Mouse (Mus musculus): ENCODE data around the gene Cask. TPM values are rescaled to one million over a fixed set of nuclear protein-coding genes. Genes with fewer than 3 reads are reported as not detected.

The Cask gene
- polyA plus RNA-seq, 1 experiment from 2014 or later = 45.9 TPM

DNA sequence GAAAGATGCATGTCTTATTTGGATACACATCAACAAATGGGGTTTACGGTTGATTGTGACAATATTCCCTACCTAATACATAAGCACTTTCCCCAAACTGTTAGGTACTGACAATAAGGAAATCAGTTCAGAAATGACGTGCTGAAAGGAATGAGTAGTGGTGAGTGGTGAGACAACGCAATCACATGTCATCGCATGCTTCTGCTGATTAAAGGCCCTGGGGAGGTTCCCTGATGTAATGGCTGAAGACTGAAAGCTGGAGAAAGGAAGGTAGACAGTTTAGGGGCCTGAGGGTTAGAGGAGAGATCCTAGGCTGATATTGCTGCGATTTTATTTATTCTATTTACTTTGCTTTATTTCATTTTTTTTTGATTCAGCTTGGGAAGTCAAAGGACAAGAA, 240.1 kb downstream of the Cask start:
- H3K36me3 ChIP-seq = peaks cover 11% of the 10 kb centered on the region
- H3K4me1 ChIP-seq (replicated peaks) = no peaks in the 10 kb centered on the region
- H3K4me2 ChIP-seq = no peak overlapping the region
- no peak overlapping the region for H3K4me3 ChIP-seq
- H3K9ac ChIP-seq = no peak overlapping the region
- H3K9me3 ChIP-seq = no peaks in the 10 kb centered on the region
- 86% methylated on average over 5 of the region's 5 CpGs for WGBS
- H3K27me3 ChIP-seq = no peaks in the 10 kb centered on the region
- H3K27ac ChIP-seq = no peak overlapping the region
- ATAC-seq (ENCODE audit: low FRiP score) = no peak

DNA sequence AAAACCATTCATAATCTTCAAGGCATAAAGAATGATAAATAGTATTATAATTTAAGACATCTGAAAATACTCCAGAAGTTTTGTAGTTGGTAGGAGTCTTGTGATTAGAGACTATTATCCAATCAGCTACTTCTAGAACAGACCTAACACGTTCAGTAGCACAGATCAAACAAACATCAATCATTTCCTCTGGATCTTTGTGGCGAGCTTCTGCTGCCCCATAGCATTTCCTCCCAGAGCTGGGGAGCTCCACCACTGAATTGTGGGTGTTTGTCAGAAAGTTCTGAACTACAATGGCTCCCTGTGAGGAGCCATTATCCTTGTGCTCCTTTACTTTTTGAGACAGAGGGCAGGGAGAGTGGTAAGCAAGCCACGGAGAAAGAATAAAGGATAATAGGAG, 243.4 kb downstream of the Cask start:
- Histone ChIP-seq H3K36me3 (no peaks in the 10 kb centered on the region), H3K4me3 (no peak overlapping the region), H3K9ac (no peak overlapping the region), H3K27ac (no peak overlapping the region), H3K9me3 (no peaks in the 10 kb centered on the region), H3K4me1 (replicated peaks) (no peaks in the 10 kb centered on the region), H3K4me2 (no peak overlapping the region), H3K27me3 (no peaks in the 10 kb centered on the region)
- WGBS = 52% methylated on average over 3 of the region's 3 CpGs
- no peak for ATAC-seq (ENCODE audit: low FRiP score)

DNA sequence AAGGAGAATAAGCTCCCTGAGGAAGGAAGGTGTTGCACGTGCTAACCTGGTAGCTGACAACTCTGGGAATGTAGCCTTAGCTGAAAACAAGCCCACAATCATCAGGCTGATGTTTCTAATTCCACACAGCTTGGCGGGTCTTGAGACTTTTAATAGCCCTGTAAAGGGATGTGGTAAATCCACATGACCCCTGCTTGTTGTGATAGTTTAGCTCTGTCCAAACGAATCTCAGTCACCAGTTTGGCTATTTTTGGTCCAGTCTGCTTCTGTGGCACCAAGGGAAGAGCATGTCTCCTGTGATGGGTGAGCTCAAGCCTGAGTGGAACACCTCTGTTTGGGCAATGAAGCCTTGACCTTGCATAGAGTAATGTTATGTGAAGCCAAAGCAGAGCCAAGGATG, 244.4 kb downstream of the Cask start:
- Histone ChIP-seq H3K27me3 (no peaks in the 10 kb centered on the region), H3K27ac (no peak overlapping the region), H3K4me2 (no peak overlapping the region), H3K9ac (no peak overlapping the region), H3K4me3 (no peak overlapping the region), H3K9me3 (no peaks in the 10 kb centered on the region), H3K36me3 (no peaks in the 10 kb centered on the region), H3K4me1 (replicated peaks) (no peaks in the 10 kb centered on the region)
- WGBS = 79% methylated on average over 3 of the region's 3 CpGs
- ATAC-seq (ENCODE audit: low FRiP score) = no peak

DNA sequence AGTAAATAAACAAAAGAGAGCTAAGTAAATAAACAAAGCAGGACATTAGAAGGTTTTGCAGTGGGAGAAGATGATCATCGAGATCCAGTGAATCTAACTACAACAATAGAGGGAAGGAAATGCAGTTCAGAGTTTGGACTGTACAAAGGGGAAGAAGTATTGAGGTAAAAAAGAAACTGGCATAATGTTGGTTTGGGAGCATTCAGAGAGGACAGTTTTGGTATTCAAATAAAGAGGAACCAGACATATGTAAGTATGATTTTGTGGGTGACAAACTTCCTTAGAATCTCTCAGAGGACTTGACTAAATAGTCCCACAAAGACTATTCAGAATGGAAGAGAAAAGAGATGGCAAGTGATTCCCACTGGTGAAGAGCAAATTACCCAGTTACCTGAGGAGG, 251.2 kb downstream of the Cask start:
- 0 out of 2 replicates have a peak, but pooled peaks cover 3% of the 10 kb centered on the region for H3K36me3 ChIP-seq
- no peak overlapping the region for H3K9ac ChIP-seq
- H3K4me2 ChIP-seq = no peak overlapping the region
- WGBS = 96% methylated on average over 1 of the region's 1 CpGs
- H3K4me1 ChIP-seq (replicated peaks) = no peaks in the 10 kb centered on the region
- ATAC-seq (ENCODE audit: low FRiP score) = no peak
- H3K4me3 ChIP-seq = no peak overlapping the region
- no peaks in the 10 kb centered on the region for H3K27me3 ChIP-seq
- no peaks in the 10 kb centered on the region for H3K9me3 ChIP-seq
- no peak overlapping the region for H3K27ac ChIP-seq

DNA sequence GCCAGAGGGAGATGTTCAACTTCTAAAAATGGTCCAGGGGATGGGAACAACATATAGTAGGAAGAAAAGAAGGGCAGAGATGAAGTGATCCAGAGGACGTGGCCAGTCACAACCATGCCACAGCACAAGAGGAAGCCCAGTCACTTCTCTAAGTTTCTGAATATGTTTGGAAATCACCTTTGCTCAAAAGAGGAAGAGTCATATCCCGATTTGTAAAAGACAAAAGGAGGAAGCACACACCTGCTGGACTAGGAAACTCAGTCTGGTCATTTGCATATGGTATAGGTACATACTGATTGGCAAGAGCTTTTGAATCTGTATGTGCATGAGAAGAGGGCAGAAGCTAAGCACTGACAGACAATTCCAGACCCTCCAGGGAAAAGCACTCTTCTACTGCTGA, 251.8 kb downstream of the Cask start:
- ATAC-seq (ENCODE audit: low FRiP score) = no peak
- H3K4me1 ChIP-seq (replicated peaks) = no peaks in the 10 kb centered on the region
- H3K27me3 ChIP-seq = no peaks in the 10 kb centered on the region
- no peak overlapping the region for H3K9ac ChIP-seq
- H3K4me2 ChIP-seq = no peak overlapping the region
- 90% methylated on average over 2 of the region's 2 CpGs for WGBS
- H3K4me3 ChIP-seq = no peak overlapping the region
- no peaks in the 10 kb centered on the region for H3K9me3 ChIP-seq
- no peak overlapping the region for H3K27ac ChIP-seq
- 0 out of 2 replicates have a peak, but pooled peaks cover 3% of the 10 kb centered on the region for H3K36me3 ChIP-seq

DNA sequence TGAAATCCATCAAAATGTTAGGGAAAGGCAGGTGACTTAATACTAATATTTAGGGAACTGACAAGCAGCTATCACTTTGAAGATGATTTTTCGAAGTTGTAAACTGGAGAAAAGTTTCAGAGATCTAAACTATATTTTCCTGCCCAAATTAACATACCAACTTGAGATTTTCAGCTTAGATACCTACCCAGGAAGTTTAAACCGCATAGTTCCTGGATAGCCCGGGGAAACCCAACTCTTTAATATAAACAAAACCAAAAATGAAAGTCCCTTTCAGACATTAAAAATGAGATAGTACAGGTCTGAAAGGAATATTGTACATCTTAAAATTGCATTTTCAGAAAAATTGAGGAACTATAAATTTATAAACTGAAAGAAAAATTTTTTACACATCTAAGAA, 273.5 kb downstream of the Cask start:
- Histone ChIP-seq H3K27ac (no peak overlapping the region), H3K4me3 (no peak overlapping the region), H3K9ac (no peak overlapping the region), H3K27me3 (no peaks in the 10 kb centered on the region), H3K36me3 (peaks cover 3% of the 10 kb centered on the region; the same call in 1 of the 2 replicates), H3K4me1 (replicated peaks) (no peaks in the 10 kb centered on the region), H3K4me2 (no peak overlapping the region), H3K9me3 (no peaks in the 10 kb centered on the region)
- WGBS = 86% methylated on average over 3 of the region's 3 CpGs
- no peak for ATAC-seq (ENCODE audit: low FRiP score)

DNA sequence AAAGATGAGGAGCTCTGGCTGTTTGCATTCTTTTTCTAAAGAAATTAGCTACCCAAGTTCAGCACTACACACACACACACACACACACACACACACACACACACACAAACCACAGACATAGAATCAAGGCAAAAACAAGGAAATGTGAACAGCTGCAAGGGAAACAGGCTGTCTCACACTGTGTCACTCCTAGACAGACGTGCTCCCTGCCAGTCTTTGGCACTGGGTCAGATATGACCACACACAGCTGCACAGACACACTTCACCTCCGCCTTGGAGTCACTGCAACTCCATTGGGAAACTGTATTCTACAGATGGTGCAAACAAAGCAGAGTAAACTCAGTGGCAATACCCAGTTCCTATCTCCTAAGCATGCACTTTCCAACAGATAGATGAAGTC, 274.6 kb downstream of the Cask start:
- 72% methylated on average over 2 of the region's 2 CpGs for WGBS
- Histone ChIP-seq H3K27ac (no peak overlapping the region), H3K9ac (no peak overlapping the region), H3K36me3 (peaks cover 3% of the 10 kb centered on the region; the same call in 1 of the 2 replicates), H3K27me3 (no peaks in the 10 kb centered on the region), H3K4me2 (no peak overlapping the region), H3K9me3 (no peaks in the 10 kb centered on the region), H3K4me1 (replicated peaks) (no peaks in the 10 kb centered on the region), H3K4me3 (no peak overlapping the region)
- ATAC-seq (ENCODE audit: low FRiP score) = no peak

DNA sequence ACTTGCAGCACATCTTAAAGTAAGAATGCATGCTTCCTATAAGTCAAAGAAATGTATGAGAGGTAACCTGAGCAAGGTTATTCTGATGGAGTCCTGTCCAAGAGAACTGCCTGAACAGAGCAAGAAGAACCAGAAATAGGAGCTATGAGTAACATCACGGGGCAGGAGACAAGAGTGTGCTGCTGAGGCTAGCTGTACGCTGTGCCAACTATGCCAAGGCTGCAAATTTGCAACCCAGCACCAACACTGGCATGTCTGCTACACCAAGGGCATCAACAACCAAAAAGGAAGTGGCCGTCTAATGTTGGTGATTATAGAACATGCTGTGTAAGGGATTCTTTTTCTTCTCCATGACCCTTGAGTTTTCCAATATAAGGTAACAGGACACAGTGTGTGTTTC, 276.3 kb downstream of the Cask start:
- no peak overlapping the region for H3K27ac ChIP-seq
- no peak overlapping the region for H3K9ac ChIP-seq
- H3K36me3 ChIP-seq = peaks cover 3% of the 10 kb centered on the region; the same call in 1 of the 2 replicates
- 93% methylated on average over 3 of the region's 3 CpGs for WGBS
- no peaks in the 10 kb centered on the region for H3K4me1 ChIP-seq (replicated peaks)
- no peaks in the 10 kb centered on the region for H3K27me3 ChIP-seq
- ATAC-seq (ENCODE audit: low FRiP score) = no peak
- no peak overlapping the region for H3K4me3 ChIP-seq
- H3K9me3 ChIP-seq = no peaks in the 10 kb centered on the region
- no peak overlapping the region for H3K4me2 ChIP-seq

DNA sequence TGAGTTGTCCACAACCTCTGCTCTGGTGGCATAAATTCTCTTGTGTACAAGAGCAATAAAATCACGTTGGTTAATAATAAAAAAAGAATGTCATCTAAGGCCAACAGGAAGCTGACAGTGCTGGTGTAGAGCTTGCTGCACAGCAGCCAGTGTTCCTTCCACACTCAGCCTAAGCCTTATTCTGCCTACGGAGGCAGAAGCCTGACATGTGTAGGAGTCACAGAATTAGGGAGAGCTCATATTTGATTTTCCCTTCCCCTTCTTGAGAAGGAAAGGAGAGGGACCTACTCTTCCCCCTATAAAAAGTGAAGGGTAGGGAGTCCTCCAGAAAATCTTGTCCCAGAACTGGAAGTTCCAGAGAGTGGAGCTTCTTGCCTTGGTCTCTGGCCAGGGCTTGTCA, 276.9 kb downstream of the Cask start:
- no peak for ATAC-seq (ENCODE audit: low FRiP score)
- Histone ChIP-seq H3K27me3 (no peaks in the 10 kb centered on the region), H3K4me1 (replicated peaks) (no peaks in the 10 kb centered on the region), H3K4me2 (no peak overlapping the region), H3K27ac (no peak overlapping the region), H3K4me3 (no peak overlapping the region), H3K9me3 (no peaks in the 10 kb centered on the region), H3K36me3 (peaks cover 3% of the 10 kb centered on the region; the same call in 1 of the 2 replicates), H3K9ac (no peak overlapping the region)
- WGBS = 80% methylated on average over 2 of the region's 2 CpGs

DNA sequence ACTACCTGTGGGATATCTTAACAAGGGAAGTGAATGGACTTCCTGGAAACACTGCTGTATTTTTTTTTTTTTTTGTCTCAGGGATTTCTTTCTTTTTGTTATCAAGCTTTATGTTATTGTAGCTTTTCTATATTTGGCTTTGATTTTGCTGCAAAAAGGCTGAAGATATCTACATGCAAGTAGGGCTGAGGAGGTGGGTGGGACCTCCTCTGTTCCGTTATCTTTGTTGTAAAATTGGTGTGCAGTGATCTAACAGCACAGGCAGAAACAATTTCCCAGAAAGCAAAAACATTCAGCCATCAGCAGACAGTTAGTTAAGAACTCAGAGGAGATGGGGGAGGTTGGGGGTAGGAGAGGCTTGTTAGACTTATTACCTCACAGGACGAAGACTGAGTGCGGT, 296.7 kb downstream of the Cask start:
- Histone ChIP-seq H3K4me3 (no peak overlapping the region), H3K9me3 (no peaks in the 10 kb centered on the region), H3K9ac (no peak overlapping the region), H3K4me2 (no peak overlapping the region), H3K27ac (no peak overlapping the region), H3K36me3 (0 out of 2 replicates have a peak, but pooled peaks cover 2% of the 10 kb centered on the region), H3K4me1 (replicated peaks) (no peaks in the 10 kb centered on the region), H3K27me3 (no peaks in the 10 kb centered on the region)
- whole genome bisulfite sequencing = 90% methylated on average over 3 of the region's 3 CpGs
- ATAC-seq (ENCODE audit: low FRiP score) = no peak

DNA sequence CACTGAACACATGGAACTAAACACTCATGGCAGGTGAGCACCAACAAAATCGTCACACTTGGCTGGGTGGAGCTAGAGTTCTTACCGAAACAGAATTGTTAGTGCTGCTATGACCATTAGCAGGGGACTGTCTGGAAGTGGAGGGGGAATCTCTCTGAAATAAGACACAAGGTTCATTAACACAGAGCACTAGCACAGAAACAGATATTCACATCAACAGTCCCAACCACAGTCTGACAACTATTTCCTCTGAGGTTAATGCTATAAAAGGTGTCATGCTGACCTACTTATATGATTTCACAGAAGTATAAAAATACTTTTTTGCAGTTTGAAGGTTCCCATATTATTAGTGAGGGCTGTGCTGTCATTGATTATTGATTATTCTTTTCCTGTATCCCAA, 298.9 kb downstream of the Cask start:
- no peak for ATAC-seq (ENCODE audit: low FRiP score)
- Histone ChIP-seq H3K27me3 (peaks cover 3% of the 10 kb centered on the region; the same call in 1 of the 2 replicates), H3K4me3 (no peak overlapping the region), H3K9me3 (no peaks in the 10 kb centered on the region), H3K9ac (no peak overlapping the region), H3K4me1 (replicated peaks) (no peaks in the 10 kb centered on the region), H3K36me3 (0 out of 2 replicates have a peak, but pooled peaks cover 2% of the 10 kb centered on the region), H3K27ac (no peak overlapping the region), H3K4me2 (no peak overlapping the region)
- 81% methylated on average over 2 of the region's 2 CpGs for WGBS

DNA sequence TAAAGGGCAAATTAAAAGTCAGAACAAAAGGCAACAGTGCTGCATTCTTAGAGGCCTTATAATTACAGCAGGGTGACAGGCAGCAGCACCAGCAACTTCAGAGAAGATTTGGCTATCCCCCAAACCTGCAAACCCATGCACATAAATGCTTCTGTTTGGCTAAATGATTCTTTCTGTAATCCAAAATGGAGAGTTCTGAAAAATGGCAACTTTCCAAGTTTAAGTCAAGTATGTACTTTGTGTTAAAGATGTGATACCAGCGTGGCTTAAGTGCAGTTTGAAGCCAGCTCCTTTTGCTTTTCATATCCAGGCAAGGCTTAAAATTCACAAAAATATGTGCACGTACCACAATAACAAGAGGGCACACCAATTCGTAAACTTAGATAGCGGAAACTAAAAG, 299.6 kb downstream of the Cask start:
- Histone ChIP-seq H3K4me3 (no peak overlapping the region), H3K9ac (no peak overlapping the region), H3K36me3 (0 out of 2 replicates have a peak, but pooled peaks cover 3% of the 10 kb centered on the region), H3K4me1 (replicated peaks) (no peaks in the 10 kb centered on the region), H3K4me2 (no peak overlapping the region), H3K9me3 (no peaks in the 10 kb centered on the region), H3K27ac (no peak overlapping the region), H3K27me3 (peaks cover 6% of the 10 kb centered on the region; the same call in 1 of the 2 replicates)
- no peak for ATAC-seq (ENCODE audit: low FRiP score)
- 89% methylated on average over 4 of the region's 4 CpGs for WGBS

DNA sequence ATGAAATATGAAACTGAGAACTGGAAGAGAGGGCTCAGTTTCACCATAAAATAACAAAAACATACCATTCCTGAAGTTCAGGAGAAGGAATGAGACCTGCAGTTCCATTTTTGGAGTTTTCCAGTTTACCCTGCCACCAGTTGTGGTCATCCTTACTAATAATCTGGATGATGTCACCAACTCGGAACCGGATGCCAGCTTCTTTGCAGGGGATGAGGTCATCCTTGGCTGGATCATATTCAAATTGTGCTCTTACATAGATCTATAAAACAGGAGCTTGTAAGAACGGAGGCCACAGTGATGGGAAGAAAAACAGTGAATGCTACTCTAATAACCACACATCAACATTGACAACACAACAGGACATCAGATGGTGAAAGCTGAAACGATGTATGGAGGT, 302.1 kb downstream of the Cask start:
- WGBS = 84% methylated on average over 4 of the region's 4 CpGs
- no peak overlapping the region for H3K27ac ChIP-seq
- H3K4me2 ChIP-seq = no peak overlapping the region

More for the DNA sequence above, 302.1 kb downstream of the Cask start:
- Histone ChIP-seq H3K4me3 (no peak overlapping the region), H3K36me3 (peaks cover 10% of the 10 kb centered on the region), H3K9me3 (no peaks in the 10 kb centered on the region), H3K9ac (no peak overlapping the region), H3K4me1 (replicated peaks) (no peaks in the 10 kb centered on the region), H3K27me3 (peaks cover 9% of the 10 kb centered on the region; the same call in 1 of the 2 replicates)
- no peak for ATAC-seq (ENCODE audit: low FRiP score)
